Mouse (Mus musculus): ENCODE data around the gene Pex11g.

Gene Pex11g

DNA sequence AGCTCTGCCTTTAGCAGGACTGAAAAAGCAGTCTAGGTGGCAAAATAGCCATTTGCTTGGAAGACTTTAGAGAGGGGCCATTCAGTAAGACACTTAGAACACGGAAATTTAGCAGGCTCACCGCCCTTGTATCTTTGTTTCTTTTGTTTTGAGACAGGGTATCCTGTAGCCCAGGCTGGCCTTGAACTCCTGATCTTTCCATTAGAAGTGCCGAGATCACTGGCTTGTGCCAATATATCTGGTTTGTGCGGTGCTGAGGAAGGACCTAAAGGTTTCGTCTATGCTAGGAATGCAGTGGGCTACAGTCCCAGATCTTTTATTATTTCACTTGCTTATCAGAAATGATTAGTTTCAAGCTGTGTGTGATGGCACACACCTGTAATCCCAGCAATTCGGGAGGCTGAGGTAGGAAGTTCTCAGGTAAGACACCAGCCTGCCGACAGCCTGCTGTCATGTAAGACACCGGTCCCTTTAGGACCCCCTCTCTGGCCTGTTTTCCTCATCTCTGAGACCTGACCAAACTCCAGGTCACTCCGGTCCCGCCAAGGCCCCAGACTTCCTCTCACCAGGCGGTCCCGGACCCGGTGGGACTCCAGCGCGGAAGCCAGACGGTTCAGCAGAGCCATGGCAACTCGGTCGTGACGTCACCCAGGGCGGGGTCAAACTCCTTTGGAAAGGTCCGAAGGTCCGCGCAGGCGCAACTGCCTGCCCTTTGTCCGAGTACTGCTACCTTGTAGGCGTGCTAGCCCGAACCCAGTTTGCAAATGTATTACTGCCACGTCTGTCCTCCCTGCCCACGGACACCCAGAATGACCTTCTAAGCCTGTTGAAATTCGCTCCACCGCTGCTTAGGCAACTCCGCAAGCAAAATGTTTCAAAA, at the start of gene Pex11g:
Pex11g (minus strand) TSS at position 675 of the 880 bp plus-strand sequence.
- DNase-seq = peak; percentile 99 to 100

DNA sequence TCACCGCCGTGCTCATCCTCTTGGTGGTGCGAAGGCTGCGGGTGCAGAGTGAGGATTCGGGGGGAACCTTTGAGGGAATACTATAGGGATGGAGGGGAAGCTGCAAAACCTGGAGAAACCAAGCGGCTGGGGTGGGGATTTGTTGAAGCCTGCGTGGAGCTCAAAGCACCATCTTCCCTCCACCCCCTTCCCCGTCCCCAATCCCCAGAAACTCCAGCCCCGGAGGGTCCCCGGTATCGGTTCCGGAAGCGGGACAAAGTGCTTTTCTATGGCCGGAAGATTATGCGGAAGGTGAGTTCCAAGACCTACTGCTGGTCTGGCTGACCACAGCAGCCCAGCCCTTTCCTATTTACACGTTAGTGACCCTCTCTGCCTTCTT, 49.6 kb upstream of the Pex11g start:
- peak in 1 of 2 experiments; percentile 49 for DNase-seq

DNA sequence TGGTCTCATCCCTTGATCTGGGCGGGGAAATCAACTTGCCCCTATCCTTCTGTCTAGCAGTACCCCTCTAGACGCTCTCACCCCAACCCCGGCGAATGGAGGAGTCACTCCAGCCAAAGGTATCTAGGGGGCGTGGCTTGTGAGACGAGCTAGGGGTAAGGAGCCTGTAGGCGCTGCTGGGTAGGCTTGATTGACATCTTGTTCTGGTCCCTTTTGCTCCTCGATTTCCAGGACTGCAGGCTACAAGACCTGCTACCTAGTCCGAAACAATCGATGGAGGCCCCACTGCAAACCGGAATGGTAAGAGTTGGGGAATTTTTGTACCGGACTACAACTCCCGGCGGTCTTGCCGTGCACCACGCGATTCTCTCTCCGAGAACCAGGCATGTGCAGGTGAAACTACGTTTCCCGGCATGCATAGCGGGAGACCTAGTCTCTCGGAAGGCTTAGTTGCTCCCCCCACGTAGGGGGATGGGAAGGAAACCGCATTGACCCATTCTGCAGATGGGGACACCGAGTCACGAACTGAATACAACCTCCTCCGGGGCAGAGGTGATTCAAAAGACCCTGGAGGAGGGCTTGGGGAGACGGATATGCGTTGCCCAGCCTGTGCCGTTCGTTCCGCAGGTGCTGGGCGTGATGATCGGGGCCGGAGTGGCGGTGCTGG, 49.1 kb upstream of the Pex11g start:
- DNase-seq = peak; percentile 97 to 98

DNA sequence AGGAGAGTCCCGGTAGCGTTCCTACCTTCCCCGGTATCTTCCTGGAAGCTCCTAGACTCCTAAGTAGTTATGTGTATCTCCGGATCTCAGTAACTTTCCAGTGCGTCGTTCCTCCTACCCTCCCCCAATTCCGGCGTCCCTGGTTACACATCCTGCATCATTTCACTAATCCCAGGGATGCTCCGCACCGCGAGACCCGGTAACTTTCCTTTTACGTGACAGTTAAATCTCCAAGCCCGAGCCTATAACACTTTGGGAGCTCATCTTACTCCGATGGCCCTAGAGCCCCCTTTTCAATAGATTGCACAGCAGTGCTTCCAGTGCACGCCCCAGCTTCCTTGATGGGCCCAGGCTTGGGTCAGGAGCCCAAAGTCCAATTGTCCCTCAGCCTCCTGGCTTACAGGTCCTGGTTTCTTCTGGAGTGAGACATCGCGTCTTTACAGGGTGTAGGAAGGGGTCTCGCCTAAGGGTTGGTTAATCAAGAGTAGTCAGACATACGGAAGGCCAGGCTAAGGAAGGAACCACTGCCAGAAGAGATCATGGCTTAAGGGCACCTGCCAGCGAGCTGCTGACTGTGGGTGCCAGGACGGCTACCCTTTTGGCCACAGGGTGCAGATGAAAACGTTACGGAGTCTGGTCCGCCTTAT, 48.4 kb upstream of the Pex11g start:
- DNase-seq = peak; percentile 63 to 71

DNA sequence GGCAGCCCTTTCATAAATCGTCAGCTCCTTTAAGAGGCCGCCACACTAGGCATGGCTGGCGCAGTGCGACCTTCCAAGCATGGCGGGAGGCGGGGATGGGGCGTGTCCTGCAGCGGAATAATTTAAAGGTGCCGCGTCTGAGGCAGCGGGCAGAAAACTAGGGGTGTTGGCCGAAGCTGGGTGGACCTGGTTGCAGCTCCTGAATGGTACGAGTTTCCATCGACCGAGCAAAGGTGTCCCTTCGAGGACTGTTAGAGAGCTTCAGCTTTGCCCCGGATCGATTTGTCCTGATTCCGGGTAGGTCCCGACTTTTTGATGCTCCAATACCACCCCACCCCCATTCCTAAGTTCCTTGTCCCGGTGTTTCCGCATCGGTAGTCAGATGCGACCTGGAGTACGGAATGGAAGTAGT, 47.8 kb upstream of the Pex11g start, which contains the start of gene Pnpla6:
Pnpla6 (plus strand) TSS at position 125 of the 412 bp plus-strand sequence.
- peak; percentile 95 to 96 for DNase-seq

DNA sequence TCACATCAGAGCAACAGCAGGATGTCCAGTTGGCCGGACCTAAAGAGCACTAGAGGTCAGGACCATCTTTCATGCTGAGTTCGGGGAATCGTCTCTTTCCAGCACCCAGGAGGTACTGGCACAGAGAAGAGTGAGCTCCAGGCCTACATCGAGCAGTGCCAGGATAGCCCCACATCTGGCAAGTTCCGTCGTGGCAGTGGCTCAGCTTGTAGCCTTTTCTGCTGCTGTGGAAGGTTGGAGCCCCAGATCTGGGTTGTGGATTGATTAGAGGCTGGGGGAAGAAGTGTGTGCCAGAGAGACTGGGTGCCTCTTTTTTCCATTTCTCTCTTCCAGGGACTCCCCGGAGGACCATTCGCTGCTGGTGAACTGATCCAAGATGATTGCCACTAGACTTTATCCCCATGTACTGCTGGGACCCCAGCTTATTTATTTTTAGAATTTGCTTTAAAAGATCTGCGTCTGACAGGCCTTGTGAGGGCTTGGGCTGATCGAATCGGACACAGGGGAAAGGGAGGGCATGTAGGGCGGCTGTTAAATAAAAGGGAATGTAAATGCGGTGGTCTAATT, 47.3 kb upstream of the Pex11g start:
- no peak for DNase-seq

DNA sequence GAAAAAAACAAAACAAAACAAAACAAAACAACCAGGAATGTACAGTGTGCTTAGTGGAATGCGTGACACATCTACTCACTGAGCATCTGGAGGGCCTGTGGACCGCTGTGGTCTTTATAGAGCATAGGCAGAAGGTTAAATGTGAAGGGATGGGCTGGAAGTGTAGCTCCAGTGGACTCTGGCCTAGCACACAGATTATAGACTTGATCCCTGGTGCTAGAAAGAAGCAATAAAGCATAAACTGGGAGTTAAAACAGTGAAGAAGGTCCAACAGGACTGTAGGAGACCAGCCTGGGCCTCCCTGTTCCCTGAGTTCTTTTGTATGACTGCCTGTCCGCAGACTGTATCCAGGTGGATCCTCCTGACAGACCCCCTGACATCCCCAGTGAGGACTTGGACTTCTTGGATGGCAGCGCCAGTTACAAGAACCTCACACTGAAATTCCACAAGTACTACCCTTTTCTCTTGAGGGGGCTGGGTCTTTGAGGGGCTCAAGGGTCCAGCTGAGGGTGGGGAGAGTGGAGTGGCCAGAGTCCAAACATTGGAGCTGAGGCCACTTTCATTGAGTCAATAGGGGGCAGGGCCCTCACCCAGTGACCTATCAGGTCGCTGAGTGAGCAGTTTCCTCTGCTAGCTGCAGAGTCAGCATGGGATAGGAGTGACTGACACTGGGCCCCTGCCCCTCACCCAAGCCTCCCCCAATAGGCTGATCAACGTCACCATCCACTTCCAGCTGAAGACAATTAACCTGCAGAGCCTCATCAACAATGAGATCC, 40.7 kb upstream of the Pex11g start:
- DNase-seq = peak; percentile 26 to 61

DNA sequence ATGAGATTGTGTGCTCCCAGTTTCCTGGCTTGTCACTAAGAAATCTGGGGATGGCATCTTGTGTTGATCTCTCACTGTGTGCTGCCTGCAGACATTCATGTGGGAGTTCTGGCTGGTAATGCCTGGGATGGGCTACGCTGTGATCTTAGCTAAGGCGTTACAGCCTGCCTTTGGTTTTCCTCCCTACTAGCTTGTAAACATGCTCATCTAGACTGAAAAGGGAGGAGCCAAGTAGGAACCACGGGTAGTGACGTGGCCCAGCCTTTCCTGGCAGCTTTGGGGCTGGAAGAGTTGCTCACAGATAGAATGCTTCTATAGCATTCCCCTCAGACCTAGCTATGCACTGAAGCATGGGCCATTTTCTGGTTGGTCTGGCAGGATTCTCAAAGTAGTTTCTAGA, 34.7 kb upstream of the Pex11g start:
- DNase-seq = no peak

DNA sequence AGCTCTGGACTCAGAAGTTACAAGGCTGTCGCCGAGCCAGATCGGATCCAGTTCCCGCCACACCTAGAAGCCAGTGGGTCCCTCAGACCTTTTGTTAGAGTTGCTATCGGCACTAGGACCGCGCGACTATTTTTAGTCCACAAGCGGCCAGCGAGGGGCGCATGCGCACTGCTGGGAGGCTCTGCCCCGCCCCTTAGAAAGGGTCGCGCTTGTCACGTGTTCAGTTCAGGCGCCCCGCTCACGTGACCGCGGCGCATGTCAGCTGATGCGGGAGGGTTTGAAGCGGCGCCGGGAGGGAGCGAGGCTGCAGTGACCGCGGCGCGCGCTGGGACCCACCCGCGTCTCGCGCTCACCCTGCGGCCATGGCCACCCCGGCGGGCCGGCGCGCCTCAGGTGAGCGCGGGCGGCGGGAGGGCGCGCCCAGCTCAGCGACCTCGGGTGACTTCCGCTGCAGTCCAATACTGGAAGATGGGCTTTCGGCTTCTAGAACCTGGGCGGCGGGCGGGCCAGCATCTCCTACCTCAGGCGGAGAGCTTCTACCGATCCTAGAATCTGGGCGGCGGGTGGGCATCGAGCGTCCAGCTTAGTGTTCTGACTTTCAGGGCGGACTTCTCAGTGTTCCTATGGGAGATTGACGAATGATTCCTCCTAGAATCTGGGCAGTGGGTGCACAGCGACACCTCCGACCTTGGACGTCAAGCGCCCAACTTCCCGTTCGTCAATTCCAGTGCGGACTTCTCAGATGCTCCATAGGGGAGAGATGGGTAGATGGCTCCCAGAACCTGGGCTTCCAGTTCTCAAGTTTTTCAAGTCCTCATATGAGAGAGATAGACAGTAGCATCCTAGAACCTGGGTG, 33.0 kb upstream of the Pex11g start, which contains the start of gene Mcoln1:
Mcoln1 (plus strand) TSS at position 223 of the 856 bp plus-strand sequence.
- peak; percentile 98 for DNase-seq

DNA sequence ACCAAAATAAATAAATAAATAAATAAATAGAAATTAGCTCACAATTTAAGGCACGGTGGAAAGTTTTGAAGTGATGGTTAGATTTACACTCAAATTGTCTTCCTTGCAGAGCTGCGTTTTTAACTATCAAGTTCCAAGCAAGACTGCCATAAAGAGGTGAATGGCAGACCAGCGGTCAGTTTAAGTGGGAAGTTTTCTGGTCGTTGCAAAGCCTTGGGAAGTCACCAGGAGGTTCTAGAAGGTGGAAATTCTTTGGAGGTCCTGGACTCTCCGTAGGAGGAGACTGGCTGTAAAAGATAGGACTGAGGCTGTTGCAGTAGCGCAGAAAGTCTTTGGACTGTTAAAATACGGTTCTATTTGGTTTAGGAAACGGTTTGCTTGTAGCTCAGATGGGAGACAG, 32.3 kb upstream of the Pex11g start:
- no peak for DNase-seq

DNA sequence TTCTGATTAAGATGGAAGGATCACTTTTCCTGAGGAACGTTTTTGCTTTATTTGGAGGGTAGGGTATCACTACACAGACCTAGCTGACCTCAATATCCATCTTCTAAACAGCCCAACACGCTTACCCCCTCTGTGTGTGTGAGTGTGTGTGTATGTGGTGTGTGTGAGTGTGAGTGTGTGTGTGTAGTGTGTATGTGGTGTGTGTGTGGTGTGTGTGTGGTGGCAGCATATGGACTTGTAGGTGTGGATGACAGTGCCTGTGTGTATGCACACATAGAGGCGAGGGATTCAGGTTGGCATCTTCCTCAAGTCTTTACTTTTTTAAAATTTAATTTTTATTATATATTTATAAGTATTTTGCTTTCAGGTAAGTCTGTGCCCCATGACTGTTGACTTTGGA, 31.1 kb upstream of the Pex11g start:
- no peak for DNase-seq

DNA sequence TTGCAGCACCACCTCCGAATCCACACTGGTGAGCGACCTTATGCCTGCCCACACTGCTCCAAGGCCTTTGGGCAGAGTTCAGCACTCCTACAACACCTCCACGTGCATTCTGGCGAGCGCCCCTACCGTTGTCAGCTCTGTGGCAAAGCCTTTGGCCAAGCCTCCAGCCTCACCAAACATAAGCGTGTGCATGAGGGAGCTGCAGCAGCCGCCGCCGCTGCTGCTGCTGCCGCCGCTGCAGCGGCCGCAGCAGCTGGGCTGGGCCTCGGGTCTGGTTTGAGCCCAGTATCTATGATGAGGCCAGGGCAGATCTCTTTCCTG, 28.9 kb upstream of the Pex11g start:
- DNase-seq = no peak

DNA sequence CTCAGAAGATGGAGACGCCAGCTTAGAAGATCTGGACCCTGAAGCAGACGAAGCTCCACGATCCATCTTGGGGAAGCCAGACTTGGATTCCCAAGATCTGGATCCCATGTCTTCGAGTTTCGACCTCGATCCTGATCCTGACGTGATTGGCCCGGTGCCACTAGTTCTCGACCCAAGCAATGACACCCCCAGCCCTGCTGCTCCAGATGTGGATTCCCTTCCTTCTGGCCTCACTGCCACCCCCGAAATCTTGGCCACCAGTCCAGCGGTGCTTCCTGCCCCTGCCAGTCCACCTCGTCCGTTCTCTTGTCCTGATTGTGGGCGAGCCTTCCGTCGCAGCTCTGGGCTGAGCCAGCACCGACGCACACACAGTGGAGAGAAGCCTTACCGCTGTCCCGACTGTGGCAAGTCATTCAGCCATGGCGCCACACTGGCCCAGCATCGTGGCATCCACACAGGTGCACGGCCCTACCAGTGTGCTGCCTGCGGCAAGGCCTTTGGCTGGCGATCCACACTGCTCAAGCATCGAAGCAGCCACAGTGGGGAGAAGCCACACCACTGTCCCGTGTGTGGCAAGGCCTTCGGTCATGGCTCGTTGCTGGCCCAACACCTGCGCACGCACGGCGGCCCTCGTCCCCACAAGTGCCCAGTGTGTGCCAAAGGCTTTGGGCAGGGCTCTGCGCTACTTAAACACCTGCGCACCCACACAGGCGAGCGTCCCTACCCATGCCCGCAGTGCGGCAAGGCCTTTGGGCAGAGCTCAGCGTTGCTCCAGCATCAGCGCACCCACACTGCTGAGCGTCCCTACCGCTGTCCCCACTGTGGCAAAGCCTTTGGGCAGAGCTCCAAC, 28.3 kb upstream of the Pex11g start:
- no peak for DNase-seq

DNA sequence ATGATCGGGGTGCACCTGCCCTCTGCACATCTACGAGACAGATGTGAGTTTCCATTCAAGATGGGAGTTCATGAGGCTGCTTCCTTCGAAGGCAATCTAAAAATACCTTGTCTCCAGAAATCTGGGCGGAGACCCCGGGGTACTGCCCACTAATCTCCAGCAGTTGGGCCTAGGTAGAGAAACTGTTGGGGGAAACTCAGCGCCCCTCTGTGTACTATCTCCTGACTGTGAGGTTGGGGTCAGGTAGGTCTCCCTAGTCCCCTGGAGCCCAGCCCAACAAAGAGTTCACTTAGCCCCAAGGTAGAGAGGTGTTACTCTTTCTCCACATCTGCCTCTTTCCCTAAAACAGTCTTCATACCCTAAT, 26.3 kb upstream of the Pex11g start:
- no peak for DNase-seq

DNA sequence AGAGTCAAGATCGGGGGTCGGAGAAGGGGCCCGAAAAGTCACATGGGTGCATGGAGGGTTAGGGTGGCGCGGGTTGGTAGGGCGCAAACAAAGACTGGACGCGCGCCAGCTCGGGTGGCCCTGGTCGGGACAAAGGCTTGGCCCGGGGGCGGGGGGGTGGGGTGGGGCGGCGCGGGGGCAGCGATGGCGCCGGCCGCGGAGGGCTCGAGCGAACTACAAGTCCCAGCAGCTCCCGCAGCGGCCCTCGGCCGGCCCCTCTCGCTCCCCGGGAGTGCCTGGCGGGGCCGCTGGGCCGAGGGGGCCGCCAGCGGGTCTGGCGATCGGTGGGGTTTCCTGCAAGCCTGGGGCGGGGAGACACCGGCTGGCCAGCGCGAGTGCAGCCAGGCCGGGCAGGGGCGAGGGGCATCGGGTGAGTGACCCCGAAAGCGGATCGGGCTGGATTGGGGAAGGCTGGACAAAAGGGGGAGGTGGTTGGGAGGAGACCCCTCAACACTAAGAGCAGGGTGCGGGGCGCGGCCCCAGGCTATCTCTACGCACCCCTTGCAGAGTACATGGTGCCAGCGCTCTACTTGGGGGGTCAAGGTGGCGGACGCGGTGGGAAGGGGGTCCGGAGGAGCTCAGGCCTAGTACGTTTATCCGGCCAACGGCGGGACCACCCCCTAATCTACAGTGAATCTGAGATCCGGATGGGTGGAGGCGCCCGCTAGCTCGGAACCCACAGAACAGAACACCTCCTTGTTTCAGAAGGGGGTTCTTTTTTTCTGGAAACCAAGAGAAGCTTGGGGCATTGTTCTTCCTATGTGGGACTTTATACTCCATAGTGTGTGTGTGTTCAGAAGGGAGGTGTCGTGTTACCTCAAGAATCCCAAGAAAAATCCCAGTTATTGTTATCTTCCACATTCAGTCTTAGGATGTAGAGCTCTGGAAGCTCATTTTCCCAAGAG, 25.7 kb upstream of the Pex11g start, which contains the start of gene Zfp358:
Zfp358 (plus strand) TSS at position 238 of the 944 bp plus-strand sequence.
- peak; percentile 77 to 89 for DNase-seq

DNA sequence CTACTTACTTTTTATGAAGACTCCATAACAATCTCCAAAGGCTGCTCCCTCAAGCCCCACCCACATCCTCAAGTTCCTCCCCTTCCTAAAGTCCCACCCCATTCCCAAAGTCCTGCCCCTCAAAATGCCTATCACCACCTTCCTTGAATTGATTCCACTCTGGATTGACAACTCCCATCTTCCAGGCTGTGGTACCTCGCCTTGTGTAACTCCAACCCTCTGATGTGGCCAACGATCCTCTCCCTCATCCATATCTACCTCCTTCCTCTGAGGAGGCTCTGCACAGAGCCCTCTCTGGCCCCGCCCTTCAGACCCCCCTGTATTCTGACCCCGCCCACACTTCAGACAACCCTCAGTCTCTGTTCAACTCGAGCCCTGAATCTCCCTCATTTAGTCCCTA, 17.7 kb upstream of the Pex11g start:
- DNase-seq = no peak

DNA sequence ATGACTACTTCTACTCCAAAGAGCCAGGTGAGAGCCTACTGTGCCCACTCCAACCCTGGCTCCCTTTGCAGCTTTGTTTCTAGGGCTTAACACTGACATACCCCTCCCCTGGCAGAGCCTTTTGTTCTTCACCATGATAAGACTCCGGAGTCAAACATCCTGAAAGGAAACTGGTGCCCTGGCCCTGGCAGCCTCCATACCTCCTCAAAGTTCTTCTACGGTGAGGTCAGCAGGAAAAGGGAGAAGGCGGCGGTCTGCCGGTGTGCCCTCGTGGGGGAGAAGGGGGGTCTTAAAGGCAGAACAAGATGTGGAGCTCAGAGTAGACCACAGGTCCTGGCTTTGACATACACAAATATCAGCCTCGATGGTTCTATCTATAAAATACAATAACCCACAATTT, 16.1 kb upstream of the Pex11g start:
- DNase-seq = no peak

DNA sequence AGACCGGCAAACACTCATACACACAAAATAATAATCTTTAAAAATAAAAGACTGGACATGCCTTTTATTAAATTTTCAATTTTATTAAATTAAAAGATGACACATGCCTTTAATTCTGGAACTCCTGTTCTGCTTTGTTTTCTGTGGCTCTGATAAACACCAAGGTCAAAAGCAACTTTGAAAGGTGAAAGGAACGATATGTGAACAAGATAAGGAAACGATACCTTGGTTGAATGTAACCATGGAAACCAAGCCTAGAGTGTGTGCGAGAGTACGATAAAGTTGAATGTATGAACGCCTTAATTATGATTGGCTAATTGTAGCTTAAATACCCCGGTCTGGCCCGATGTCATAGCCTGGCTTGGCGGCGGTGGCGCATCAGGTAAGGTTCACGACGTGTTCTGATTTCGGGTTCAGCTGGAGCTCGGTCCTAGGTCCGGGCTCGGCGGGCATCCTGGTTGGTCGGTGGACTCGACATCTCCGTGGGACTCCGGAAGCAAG, 14.8 kb upstream of the Pex11g start:
- DNase-seq = no peak

DNA sequence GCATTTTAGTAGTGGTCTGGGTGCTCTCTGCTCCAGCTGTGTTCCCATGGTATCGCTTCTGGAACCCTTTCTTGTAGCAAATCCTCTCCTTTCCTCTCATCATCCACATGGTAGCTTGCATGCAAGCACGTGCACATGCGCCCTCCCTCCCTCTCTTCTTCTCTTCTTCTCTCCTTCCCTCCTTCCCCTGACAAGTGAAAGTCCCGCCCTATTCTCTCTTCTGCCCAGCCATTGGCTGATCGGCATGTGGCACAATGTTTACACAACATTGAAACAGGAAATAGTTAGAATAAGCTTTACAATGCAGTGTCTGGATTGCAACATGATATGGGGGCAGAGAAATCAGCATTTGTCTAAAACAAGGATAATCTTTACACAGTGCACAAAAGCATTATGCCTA, 14.1 kb upstream of the Pex11g start:
- no peak for DNase-seq

All from kidney, postnatal 25 days (tissue).